Mouse (Mus musculus): ENCODE results near the gene Heatr5b.

DNA sequence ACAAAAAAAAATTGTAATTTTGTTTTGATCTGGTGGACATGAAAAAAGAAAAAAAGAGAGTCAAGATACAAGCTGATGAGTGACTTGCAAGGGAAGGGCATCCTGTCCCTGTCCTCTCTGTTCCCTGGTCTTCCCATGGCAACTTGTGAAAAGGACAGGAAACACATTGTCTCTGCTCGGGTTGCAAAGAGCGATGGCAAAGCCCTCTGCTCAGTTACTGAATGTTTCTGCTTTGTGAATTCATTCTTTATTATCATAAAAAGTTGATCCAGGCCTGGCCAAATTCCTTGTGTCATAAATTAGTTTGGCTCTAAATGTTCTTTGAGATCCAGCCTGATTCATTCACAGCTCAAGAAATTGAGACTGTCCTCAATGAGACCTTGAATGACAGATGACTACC, 97.4 kb downstream of the Heatr5b start:
- TF ChIP-seq POLR2A (IDR thresholded peaks at IDR 0.05; ENCODE audit: extremely low read depth, insufficient read depth, low read length) (no peak), CTCF (IDR thresholded peaks at IDR 0.05; ENCODE audit: low read depth, low read length) (no peak)

All from liver, adult 2 months (tissue).